In genomic region chr7:16274922-16275890, GRCm38 (mm10) we compare ENCODE assay signal across 11 mouse cellular contexts. TPM values are rescaled to one million over a fixed set of nuclear protein-coding genes. Genes with fewer than 3 reads are reported as not detected.
A peak's percentile ranks its signal among the peaks of the same experiment; 100 is the strongest.
DNase-seq lines count a peak whose midpoint lies in the region; ATAC-seq lines count a peak whose summit lies in the region.
"Had no signal": no experiment of that assay in that cellular context is flagged by ENCODE, and none has a peak within 500 bp of the region (broad histone marks: within the 10 kb centered on the region; RNA-seq: fewer than 3 reads in every experiment).

No protein-coding gene starts in this region.

- H3K9ac ChIP-seq in neural tube, embryonic 13.5 days: 0 out of 2 replicates have a peak overlapping the region, but pooled peaks have one; percentile 3
- H3K9ac ChIP-seq in neural tube, embryonic 15.5 days (replicated peaks): no peak overlapping the region; the same call in 1 of the 2 replicates
- peak overlapping the region; percentile 86 for H3K9ac ChIP-seq in liver, embryonic 11.5 days (ENCODE audit: low read depth, low read length)
- H3K9ac ChIP-seq in forebrain, embryonic 14.5 days (ENCODE audit: low read length): no peak overlapping the region

- H3K9me3 ChIP-seq in neural tube, embryonic 13.5 days: no peaks in the 10 kb centered on the region
- no peaks in the 10 kb centered on the region for H3K9me3 ChIP-seq in neural tube, embryonic 15.5 days (replicated peaks)
- no peaks in the 10 kb centered on the region for H3K9me3 ChIP-seq in liver, embryonic 11.5 days (ENCODE audit: control insufficient read depth, low read length)
- no peaks in the 10 kb centered on the region for H3K9me3 ChIP-seq in forebrain, embryonic 14.5 days (replicated peaks; ENCODE audit: control insufficient read depth, low read length)
- H3K9me3 ChIP-seq: forebrain, embryonic 10.5 days had no signal

- H3K4me2 ChIP-seq in neural tube, embryonic 13.5 days: no peak overlapping the region
- H3K4me2 ChIP-seq in neural tube, embryonic 15.5 days: no peak overlapping the region
- H3K4me2 ChIP-seq in liver, embryonic 11.5 days: peak overlapping the region; percentile 76
- H3K4me2 ChIP-seq in forebrain, embryonic 14.5 days (ENCODE audit: low read length): no peak overlapping the region

- no peaks in the 10 kb centered on the region for H3K27me3 ChIP-seq in neural tube, embryonic 13.5 days
- no peaks in the 10 kb centered on the region for H3K27me3 ChIP-seq in neural tube, embryonic 15.5 days (replicated peaks)
- no peaks in the 10 kb centered on the region for H3K27me3 ChIP-seq in liver, embryonic 11.5 days (replicated peaks; ENCODE audit: control insufficient read depth, insufficient read depth, low read length)
- no peaks in the 10 kb centered on the region for H3K27me3 ChIP-seq in forebrain, embryonic 14.5 days (replicated peaks; ENCODE audit: control insufficient read depth, insufficient read depth, low read length)

- H3K27ac ChIP-seq in neural tube, embryonic 13.5 days (replicated peaks): no peak overlapping the region
- no peak overlapping the region for H3K27ac ChIP-seq in neural tube, embryonic 15.5 days (replicated peaks)
- peak overlapping the region; percentile 96 for H3K27ac ChIP-seq in liver, embryonic 11.5 days (ENCODE audit: low read depth, low read length)
- H3K27ac ChIP-seq in forebrain, embryonic 14.5 days (ENCODE audit: low read depth, low read length): no peak overlapping the region

- ATAC-seq in neural tube, embryonic 13.5 days (ENCODE audit: low read depth): no peak
- no peak for ATAC-seq in neural tube, embryonic 15.5 days (ENCODE audit: low FRiP score)
- ATAC-seq in liver, embryonic 11.5 days (replicated peaks; ENCODE audit: low FRiP score): no peak
- ATAC-seq in forebrain, embryonic 14.5 days: no peak
- ATAC-seq: activated CD4-positive, CD25-positive, alpha-beta regulatory T cell, adult 4 months; CD4-positive, CD25-positive, alpha-beta regulatory T cell, adult 4 months had no signal

- intact Hi-C loops in heart, postnatal 25 days (cut with DNase I): loop anchor here (10.0 kb wide), 1 partner anchor 330 kb away; the partner anchor contains the start of gene Nop53

- peak; percentile 91 for DNase-seq in heart, adult 11 months
- DNase-seq in heart, postnatal 25 days (ENCODE audit: low spot score): no peak
- DNase-seq in liver, embryonic 11.5 days (ENCODE audit: low spot score): no peak
- no peak for DNase-seq in embryo, embryonic 9.5 days (ENCODE audit: extremely low spot score)
- no peak for DNase-seq in layer of hippocampus, adult 9-11 months
- no peak for DNase-seq in forebrain, embryonic 14.5 days (ENCODE audit: low spot score)

- no peak overlapping the region for H3K4me3 ChIP-seq in neural tube, embryonic 13.5 days
- no peak overlapping the region for H3K4me3 ChIP-seq in neural tube, embryonic 15.5 days (replicated peaks)
- peak overlapping the region; percentile 80 for H3K4me3 ChIP-seq in liver, embryonic 11.5 days (ENCODE audit: low read depth, low read length)
- H3K4me3 ChIP-seq in forebrain, embryonic 14.5 days (ENCODE audit: low read depth, low read length): no peak overlapping the region

- H3K36me3 ChIP-seq in neural tube, embryonic 13.5 days: peaks cover 50% of the 10 kb centered on the region
- peaks cover 44% of the 10 kb centered on the region for H3K36me3 ChIP-seq in neural tube, embryonic 15.5 days
- peaks cover 20% of the 10 kb centered on the region for H3K36me3 ChIP-seq in liver, embryonic 11.5 days (ENCODE audit: control insufficient read depth, insufficient read depth, low read length)
- peaks cover 50% of the 10 kb centered on the region for H3K36me3 ChIP-seq in forebrain, embryonic 14.5 days (ENCODE audit: control insufficient read depth, insufficient read depth, low read length)

- WGBS in neural tube, embryonic 13.5 days: 85% methylated on average over 10 of the region's 10 CpGs
- 86% methylated on average over 10 of the region's 10 CpGs for WGBS in neural tube, embryonic 15.5 days
- WGBS in liver, embryonic 11.5 days: 62% methylated on average over 10 of the region's 10 CpGs
- WGBS in forebrain, embryonic 14.5 days: 86% methylated on average over 10 of the region's 10 CpGs

- H3K4me1 ChIP-seq in neural tube, embryonic 13.5 days (replicated peaks): peaks cover 32% of the 10 kb centered on the region
- peaks cover 42% of the 10 kb centered on the region for H3K4me1 ChIP-seq in neural tube, embryonic 15.5 days
- H3K4me1 ChIP-seq in liver, embryonic 11.5 days (replicated peaks; ENCODE audit: control insufficient read depth, insufficient read depth, low read length): peaks cover 40% of the 10 kb centered on the region
- peaks cover 12% of the 10 kb centered on the region; the same call in 1 of the 2 replicates for H3K4me1 ChIP-seq in forebrain, embryonic 14.5 days (ENCODE audit: control insufficient read depth, insufficient read depth, low read length)

RNA-seq across cellular contexts. Expression of gene Inafm1, which starts 1.8 kb away (rescaled TPM):
- total RNA-seq in heart, postnatal 25 days (2021): 10 to 100 TPM; 13.7 to 15.0 TPM
- 30.0 and 39.3 TPM in 2 replicates for polyA plus RNA-seq in neural tube, embryonic 13.5 days (2015; fragmentation: Nextera tagmentation; extraction: Ambion mirVana)
- polyA plus RNA-seq in neural tube, embryonic 15.5 days (2015; fragmentation: Nextera tagmentation; extraction: Ambion mirVana): 56.4 and 66.4 TPM in 2 replicates
- 9.3 and 10.6 TPM in 2 replicates for polyA plus RNA-seq in liver, embryonic 11.5 days (2014; fragmentation: Nextera tagmentation; extraction: Ambion mirVana)
- polyA plus RNA-seq in forebrain, embryonic 14.5 days (2014; fragmentation: Nextera tagmentation; extraction: Ambion mirVana): 20.4 and 21.0 TPM in 2 replicates

RNA-seq across cellular contexts. Expression of gene Ccdc9, which starts 11.4 kb away (rescaled TPM):
- 10 to 100 TPM; 30.7 to 35.3 TPM for total RNA-seq in heart, postnatal 25 days (2021)
- polyA plus RNA-seq in neural tube, embryonic 13.5 days (2015; fragmentation: Nextera tagmentation; extraction: Ambion mirVana): 31.2 and 35.4 TPM in 2 replicates
- 23.3 and 24.5 TPM in 2 replicates for polyA plus RNA-seq in neural tube, embryonic 15.5 days (2015; fragmentation: Nextera tagmentation; extraction: Ambion mirVana)
- 21.7 and 25.3 TPM in 2 replicates for polyA plus RNA-seq in liver, embryonic 11.5 days (2014; fragmentation: Nextera tagmentation; extraction: Ambion mirVana)
- 12.6 and 15.2 TPM in 2 replicates for polyA plus RNA-seq in forebrain, embryonic 14.5 days (2014; fragmentation: Nextera tagmentation; extraction: Ambion mirVana)

RNA-seq across cellular contexts. Expression of gene C5ar1, which starts 15.9 kb away (rescaled TPM):
- total RNA-seq in heart, postnatal 25 days (2021): 1 to 10 TPM; 5.1 to 6.5 TPM
- 2.3 and 2.8 TPM in 2 replicates for polyA plus RNA-seq in neural tube, embryonic 13.5 days (2015; fragmentation: Nextera tagmentation; extraction: Ambion mirVana)
- polyA plus RNA-seq in neural tube, embryonic 15.5 days (2015; fragmentation: Nextera tagmentation; extraction: Ambion mirVana): 1.7 and 2.7 TPM in 2 replicates
- 2.8 and 3.4 TPM in 2 replicates for polyA plus RNA-seq in liver, embryonic 11.5 days (2014; fragmentation: Nextera tagmentation; extraction: Ambion mirVana)
- polyA plus RNA-seq in forebrain, embryonic 14.5 days (2014; fragmentation: Nextera tagmentation; extraction: Ambion mirVana): 0.89 and 1.3 TPM in 2 replicates
- polyA plus RNA-seq: activated CD4-positive, CD25-positive, alpha-beta regulatory T cell, adult 4 months; CD4-positive, CD25-positive, alpha-beta regulatory T cell, adult 4 months had no signal

RNA-seq across cellular contexts. Expression of gene C5ar2, which starts 31.3 kb away (rescaled TPM):
- total RNA-seq in heart, postnatal 25 days (2021): 1 to 10 TPM; 1.4 to 1.9 TPM
- 0.15 TPM in 1 of 2 replicates, not detected in the other for polyA plus RNA-seq in neural tube, embryonic 13.5 days (2015; fragmentation: Nextera tagmentation; extraction: Ambion mirVana)
- polyA plus RNA-seq in neural tube, embryonic 15.5 days (2015; fragmentation: Nextera tagmentation; extraction: Ambion mirVana): 0.10 and 0.22 TPM in 2 replicates
- 1.3 and 1.8 TPM in 2 replicates for polyA plus RNA-seq in liver, embryonic 11.5 days (2014; fragmentation: Nextera tagmentation; extraction: Ambion mirVana)
- polyA plus RNA-seq in forebrain, embryonic 14.5 days (2014; fragmentation: Nextera tagmentation; extraction: Ambion mirVana): not detected in 2 replicates
- polyA plus RNA-seq: activated CD4-positive, CD25-positive, alpha-beta regulatory T cell, adult 4 months had no signal

RNA-seq across cellular contexts. Expression of gene Bbc3, which starts 33.0 kb away (rescaled TPM):
- 1 to 10 TPM; 3.7 to 4.7 TPM for total RNA-seq in heart, postnatal 25 days (2021)
- 22.4 and 22.8 TPM in 2 replicates for polyA plus RNA-seq in neural tube, embryonic 13.5 days (2015; fragmentation: Nextera tagmentation; extraction: Ambion mirVana)
- polyA plus RNA-seq in neural tube, embryonic 15.5 days (2015; fragmentation: Nextera tagmentation; extraction: Ambion mirVana): 25.4 and 27.5 TPM in 2 replicates
- 4.7 and 6.4 TPM in 2 replicates for polyA plus RNA-seq in liver, embryonic 11.5 days (2014; fragmentation: Nextera tagmentation; extraction: Ambion mirVana)
- polyA plus RNA-seq in forebrain, embryonic 14.5 days (2014; fragmentation: Nextera tagmentation; extraction: Ambion mirVana): 10.6 and 11.0 TPM in 2 replicates

Comparison
In these comparisons a context has a peak if more than half of its experiments do, and no peak if none do; other contexts are left out.
1. H3K9ac ChIP-seq: peak in neural tube, embryonic 13.5 days (single experiment) and liver, embryonic 11.5 days (single experiment); none in neural tube, embryonic 15.5 days (single experiment) and forebrain, embryonic 14.5 days (single experiment).